Mouse (Mus musculus) adrenal gland, postnatal 4 days (tissue): ENCODE measurements around the gene Kif4. TPM values are rescaled to one million over a fixed set of nuclear protein-coding genes. Genes with fewer than 3 reads are reported as not detected.

Source experiments
- DNase-seq, 2 experiments: peaks; one replicate each; pipeline ENCODE4 v3.0.0; 2021 to 2022; ENCODE audit warnings: low spot score in 2 of 2, mixed read lengths in 2 of 2
- long read RNA-seq, 2 experiments: library from polyadenylated mRNA; stranded (forward); transcript quantifications; one replicate each; pipeline ENCODE4 v2.0.0; 2021
- total RNA-seq, 2 experiments: library from RNA; stranded (reverse); gene quantifications; 2 replicates each; pipeline ENCODE4 v1.2.3; 2021

The Kif4 gene
- 10 to 100 TPM; 13.2 to 16.4 TPM for total RNA-seq
- long read RNA-seq, experiment 1, partial matches to known transcripts, result 3 of 3 reads
- long read RNA-seq, experiment 1, other reads (novel, unspliced or antisense), result 0 of 3 reads
- long read RNA-seq, experiment 2, full-length matches to known transcripts, result 4 of 10 reads
- long read RNA-seq, experiment 2, partial matches to known transcripts, result 2 of 10 reads
- long read RNA-seq, experiment 2, other reads (novel, unspliced or antisense), result 4 of 10 reads

DNA sequence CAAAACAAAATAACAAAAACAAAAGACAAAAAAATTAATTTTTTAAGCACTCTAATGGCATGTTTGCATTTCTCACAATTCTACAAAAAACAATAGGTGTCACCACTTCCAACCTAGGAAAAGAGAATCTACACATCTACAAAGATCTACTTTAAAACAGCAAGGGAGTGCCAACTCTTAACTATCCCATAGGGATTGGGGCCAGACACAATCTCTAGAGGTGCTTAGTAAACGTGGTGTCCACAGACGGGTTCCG lies at the start of gene Kif4:
TSS of gene Kif4 (plus strand) at position 192 of the 256 bp plus-strand sequence.
- DNase-seq, result no peak

DNA sequence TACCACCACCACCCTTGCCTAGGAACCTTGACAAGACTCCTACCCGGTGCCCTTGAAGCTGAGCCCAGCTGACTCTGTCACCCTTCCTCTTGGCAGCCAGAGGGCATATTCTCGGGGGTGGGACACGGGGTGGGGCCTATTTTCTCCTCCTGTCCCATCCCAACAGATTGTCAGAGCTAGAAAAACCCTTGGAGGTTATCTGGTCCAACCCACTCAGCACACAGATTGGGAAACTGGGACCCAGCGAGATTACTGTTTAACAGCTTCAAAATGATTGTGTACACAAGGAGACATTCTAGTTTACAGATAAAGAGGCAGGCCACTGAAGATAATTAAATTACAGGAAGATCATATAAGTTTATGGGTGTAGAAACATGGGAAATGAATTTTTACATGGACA lies 30.7 kb upstream of the Kif4 start, which contains the start of gene P2ry4:
TSS of gene P2ry4 (minus strand) at position 79 of the 400 bp plus-strand sequence.
- no peak for DNase-seq

DNA sequence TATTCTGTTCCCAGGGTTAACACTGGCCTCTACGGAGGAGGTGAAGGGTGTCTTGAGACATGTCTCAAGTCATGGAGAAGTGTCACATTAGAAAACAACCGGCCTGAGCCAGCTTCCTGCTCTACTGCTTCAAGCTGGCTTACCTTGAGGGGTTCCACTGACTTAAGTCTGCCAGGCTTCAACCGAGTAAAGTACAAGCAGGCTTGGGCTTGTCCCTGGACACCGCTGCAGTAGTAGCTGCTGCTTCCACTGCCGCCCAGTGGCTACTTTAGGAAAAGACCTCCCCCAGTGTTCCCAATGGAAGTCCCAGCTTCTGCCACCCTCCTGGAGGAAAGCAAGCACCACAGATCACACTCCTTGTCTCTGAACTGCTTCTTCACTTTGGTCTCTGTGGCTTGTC lies 28.1 kb upstream of the Kif4 start:
- DNase-seq, result no peak

DNA sequence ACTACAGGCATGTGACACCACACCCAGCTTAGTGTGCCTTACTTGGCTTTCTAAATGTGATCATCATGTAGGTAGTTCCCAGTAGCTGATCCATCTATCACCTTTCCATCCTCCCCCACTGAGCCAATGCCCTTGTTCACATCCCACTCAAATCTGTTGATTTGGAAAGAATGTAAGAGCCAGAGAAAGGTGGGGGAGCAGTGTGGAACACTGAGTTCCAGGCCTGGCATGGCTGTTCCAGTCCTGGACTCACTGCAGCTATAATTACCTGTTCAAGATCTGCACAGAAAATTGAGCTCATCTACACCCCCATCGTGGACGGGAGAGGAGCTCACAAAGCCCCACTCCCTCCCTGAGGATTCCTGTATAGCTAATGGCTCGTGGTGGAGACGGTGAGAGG lies 25.8 kb upstream of the Kif4 start:
- DNase-seq, result no peak

DNA sequence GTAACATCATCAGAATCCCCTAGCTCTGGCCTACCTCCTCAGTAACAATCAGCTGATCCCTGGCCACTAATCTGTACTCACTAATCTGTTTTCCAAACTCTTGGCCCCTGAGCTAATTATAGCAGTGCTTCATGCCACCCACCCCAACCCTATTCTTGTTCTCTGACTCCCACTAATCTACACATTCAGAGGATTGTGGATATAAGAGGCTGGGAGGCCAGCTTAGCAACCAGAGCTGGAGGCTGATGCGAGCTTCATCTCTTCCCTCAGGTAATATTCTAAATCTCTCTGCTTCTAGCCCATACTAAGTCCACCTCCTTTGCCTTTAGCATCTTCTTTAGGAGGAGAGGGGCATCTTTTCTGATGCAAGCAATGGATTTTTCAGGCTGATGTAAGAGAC lies 20.2 kb upstream of the Kif4 start, which contains the start of gene Arr3:
TSS of gene Arr3 (plus strand) at position 184 of the 400 bp plus-strand sequence.
- DNase-seq, result no peak

DNA sequence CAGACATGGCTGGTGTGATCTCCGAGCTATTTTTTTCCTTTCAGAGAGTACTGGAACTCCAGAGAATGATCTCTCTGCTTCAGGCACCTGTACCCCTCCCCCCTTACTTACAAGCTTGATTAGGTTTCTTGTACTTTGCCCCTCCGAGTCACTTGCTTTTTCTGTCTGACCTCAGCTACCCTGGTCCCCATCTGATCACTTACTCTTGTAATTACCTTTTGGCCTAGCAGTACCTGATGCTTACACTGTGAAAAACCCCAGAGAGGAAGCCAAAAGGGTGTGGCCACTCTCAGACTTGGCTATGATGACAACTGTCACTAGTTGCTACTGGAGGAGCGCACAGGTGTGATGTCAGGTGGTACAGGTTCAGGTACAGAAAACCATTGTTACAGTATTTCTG lies 7.0 kb upstream of the Kif4 start:
- no peak for DNase-seq

DNA sequence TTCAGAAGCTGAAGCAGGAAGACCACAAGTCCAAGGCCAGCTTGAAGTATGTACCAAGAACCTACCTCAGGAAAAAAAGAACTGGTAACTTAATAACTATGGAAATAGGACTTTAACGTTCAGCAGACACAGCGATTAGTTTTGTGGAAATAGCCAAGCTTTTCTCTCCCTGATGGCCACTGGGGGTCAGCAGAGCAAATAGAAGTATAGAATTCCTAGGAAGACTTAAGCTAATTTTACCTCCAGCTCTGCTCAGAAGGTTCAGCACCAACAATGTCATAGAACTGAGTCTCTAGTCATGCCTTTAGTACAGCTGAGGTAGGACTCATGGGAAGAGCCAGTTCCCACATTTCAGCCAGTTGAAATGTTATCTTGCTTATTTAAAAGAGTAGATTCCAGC lies 4.2 kb upstream of the Kif4 start:
- no peak for DNase-seq

DNA sequence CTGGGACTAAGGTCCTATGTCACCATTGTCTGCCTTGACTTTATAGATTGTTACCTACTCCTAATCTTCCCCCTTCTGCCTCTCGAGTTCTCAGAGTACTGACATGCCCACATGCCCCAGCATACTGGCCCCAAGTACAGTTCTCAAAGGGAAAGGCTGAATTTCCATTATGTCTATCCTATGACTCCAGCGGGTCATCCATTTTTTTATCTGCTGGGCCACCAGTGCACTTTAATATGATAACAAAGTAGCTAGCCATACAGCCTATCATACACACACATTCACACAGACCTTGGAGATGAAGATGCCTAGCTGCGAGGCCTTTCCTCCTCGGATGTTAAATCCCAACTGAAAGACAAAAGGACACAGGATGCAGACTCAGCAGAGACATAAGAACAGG lies 1.3 kb upstream of the Kif4 start:
- DNase-seq, result no peak

DNA sequence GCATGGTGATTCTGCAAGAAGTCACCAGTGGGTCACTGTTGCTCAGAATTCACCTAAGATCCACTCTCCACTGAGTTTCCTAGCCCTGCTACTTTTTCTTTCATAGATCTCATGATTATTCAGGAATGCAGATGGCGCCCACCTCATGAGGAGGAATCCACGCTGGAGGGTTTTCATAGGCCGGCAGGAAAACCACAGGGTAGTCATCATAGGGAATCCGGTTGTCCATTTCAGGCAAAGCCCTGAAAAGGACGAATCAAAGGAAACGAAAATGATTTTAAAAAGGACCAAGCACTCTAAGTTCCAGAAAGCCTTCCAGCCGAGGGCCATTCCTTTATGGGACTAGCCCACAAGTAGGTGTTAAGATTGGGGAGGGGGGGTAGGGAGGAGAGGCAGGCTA lies 391 bp upstream of the Kif4 start:
- no peak for DNase-seq

DNA sequence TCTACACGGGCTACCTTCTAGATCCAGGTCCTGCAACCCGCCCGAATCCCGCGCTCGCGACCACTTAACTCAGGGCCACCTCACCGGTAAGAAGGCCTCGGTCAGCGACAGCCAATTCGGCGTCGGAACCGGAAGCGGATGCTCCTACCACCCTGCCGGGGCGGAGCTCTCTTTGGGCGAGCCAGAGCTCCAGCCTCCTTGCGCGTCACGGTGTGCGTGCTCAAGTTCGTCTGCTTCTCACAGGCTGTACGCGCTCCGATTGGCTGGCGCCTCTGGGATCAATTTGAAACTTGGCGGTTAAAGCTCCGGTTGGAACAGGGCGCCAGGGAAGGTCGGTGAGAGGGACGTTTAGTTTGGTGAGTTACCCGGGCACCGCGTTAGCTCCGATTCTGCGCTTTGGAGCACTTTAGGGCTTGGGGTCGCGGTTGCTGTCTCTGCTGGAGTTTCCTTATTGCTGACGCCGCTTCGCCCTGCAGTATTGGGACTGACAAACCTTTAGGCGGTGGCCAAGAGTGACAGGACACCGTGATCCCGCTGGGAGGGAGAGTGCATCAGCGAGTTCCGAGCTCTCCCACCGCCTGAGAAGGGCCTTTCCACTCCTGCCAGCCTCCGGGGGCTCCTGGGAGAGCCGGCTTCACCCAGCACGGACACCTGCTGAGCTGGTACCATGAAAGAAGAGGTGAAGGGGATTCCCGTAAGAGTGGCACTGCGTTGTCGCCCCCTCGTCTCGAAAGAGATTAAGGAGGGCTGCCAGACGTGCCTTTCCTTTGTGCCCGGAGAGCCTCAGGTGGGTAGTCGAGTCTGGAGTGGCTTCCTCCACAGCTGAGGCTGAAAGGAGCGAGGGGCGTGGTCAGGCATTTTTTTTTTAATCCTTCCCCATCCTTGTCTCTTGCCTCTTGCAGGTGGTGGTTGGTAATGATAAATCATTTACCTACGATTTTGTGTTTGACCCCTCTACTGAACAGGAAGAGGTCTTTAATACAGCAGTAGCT lies 561 bp downstream of the Kif4 start, which contains the start of gene Pdzd11:
TSS of gene Pdzd11 (minus strand) at position 767 of the 992 bp plus-strand sequence.
- peak; percentile 42 to 75 for DNase-seq

DNA sequence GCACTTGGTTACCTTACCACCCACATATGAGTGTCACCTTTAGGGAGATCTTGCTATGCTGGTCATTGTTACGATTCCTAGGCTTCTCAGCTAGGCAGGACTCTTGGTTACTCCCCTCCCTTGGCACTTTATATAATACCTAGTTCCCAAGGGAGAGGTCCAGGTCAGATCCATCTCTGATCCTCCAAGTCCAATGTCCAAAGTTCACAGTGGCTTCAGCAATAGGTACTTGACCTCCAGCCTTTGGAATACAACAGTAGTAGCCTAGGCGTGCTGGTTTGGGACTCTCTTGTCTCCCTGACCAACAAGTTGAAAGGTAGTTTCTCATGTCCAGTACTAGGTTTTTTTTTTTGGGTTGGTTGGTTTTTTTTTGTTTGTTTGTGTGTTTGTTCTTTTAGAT lies 3.5 kb downstream of the Kif4 start:
- DNase-seq, result no peak

DNA sequence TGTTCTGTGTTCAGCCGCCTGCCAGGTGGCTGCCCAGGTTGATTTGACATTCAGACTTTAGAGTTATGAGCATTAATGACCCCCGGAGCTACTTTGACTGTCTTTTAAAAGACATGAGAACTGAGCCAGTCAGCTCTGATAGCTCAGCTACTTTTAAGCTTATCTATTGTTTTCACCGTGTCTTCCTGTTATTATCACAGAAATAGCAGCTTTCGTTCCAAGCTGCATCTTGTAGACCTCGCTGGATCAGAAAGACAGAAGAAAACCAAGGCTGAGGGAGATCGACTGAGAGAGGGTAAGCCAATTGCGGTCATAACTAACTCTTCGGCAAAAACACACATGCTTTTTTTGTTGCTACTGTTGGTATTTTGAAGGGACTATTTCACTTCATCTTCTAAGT lies 12.9 kb downstream of the Kif4 start:
- DNase-seq, result no peak

DNA sequence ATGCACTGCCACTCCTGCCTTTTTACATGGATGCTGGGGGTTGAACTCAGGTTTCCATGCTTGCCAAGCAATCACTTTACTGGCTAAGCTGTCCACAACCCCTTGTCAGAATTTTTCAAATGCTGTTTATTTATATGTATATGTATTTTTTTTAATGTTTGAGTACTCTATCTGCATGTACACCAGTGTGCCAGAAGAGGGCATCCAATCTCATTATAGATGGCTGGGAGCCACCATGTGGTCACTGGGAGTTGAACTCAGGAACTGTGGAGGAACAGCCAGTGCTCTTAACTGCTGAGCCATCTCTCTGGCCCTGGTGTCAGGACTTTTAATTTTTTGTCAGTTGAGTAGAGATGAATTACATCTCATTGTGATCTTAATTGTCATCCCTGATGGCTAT lies 27.3 kb downstream of the Kif4 start:
- no peak for DNase-seq

DNA sequence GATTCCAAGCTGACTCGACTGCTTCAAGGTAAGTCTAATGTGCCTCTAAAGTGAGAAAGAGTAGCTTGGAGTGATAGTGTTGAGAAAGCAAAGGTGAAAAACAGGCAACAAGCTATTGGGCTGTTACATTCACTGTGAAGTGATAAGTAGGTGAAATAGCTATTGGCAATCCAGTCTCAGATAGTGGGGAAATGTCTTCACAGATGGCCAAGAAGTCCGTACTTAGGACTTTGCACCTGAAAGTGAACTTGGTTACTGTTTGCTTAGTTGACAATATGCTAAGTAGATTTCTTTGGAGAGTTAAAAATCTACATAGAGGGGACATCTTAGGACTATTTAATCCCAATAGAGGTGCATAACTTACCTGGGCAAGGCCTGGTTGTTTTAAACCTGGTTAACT lies 39.3 kb downstream of the Kif4 start:
- DNase-seq, result no peak

DNA sequence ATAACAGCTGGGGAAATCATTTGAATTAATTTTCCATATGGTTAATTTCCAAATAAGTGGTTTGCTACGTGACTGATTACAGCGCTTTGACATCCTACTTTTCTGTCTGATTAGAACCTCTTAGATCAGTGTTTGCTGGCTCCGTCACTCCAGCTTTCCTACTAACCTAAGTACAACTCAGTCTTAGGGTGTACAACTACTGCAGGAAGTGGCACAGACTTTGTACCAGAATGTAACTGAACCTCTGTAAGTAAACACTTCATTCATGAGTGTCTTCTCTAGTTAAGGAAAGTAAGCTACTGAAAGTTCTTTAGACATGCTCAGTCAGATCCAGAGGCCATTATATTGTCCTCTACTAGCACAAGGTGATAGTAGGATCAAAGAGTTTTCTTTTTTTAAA lies 52.7 kb downstream of the Kif4 start:
- DNase-seq, result no peak

DNA sequence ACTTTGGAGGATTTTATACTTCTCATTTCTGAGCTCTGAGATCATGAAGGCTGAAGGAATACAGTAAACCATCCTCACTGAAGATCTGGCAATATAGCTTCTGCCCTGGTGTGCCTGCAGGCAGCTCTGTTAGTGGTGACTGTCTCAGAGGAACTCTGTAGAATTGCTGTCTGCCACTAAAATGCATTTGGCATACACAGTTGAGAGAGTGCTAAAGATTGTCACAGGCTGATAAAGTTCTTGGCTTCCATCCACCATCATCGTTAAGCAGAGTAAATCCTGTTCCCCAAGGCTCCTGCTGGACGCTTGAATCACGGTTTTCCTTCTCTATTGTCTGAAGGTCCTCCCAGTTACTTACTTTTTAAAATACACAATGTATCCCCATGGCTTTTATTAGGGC lies 61.0 kb downstream of the Kif4 start:
- no peak for DNase-seq

DNA sequence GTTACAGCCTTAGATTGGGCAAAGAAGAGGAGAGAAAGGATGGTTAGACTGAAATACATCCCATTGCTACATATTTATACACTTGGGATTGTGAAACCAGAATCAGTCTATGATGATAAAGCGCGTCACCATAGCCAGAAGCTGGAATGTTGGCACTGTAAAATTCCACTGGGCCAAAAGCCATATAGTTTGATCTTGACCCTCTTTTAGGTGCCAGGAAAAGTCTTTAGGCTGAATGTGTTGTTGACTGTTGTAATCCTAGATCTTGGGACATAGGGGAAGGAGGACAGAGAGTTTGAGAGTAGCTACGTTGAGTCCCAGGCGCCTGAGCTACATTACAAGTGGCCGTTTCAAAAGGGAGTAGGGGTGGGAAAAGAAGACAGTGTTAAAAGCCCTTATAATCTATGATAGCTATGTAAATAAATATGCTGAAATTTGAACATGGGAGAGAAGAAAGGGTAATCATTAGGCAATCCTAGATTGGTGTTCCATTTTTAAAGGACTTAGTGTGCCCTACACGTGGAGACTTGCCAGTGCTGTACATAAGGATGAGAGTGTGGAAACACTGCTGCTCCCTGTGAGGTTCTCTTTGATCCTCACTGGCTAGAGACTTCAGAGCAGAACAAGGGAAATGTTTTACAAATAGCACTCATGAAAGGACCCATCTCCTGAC lies 62.0 kb downstream of the Kif4 start:
- no peak for DNase-seq

DNA sequence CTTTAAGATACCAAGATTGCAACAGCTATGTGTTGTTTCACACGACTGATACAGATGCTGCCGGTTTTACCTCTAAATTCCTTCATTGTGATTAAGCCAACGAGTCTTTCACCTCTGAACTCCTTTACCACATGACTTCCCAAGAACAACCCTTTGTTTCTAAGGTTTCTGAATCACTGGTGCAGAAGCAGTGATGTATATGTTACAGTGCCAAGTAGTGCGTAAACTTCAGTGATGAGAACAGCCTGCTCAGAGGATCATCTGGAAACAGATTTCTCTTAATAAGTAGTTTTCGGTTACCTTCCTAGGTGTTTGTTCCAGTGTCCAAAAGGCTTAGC lies 62.5 kb downstream of the Kif4 start:
- DNase-seq, result no peak

DNA sequence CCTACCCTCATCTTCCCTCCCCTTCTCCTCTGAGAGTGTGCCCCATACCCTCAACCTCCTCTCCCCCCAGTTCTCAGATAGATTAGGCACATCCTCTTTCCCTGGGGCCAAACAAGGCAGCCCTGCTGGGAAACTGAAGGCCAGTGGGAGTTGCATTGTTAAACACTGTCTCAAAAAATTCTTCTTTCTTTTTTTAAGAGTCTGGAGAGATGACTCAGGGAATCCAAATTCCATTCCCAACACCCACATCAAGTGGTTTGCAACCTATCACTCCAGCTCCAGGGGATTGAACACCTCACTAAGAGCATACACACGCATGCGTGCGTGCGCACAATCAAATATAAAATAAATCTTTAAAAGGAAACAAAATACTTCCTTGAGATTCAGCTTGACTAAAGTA lies 71.2 kb downstream of the Kif4 start:
- no peak for DNase-seq

DNA sequence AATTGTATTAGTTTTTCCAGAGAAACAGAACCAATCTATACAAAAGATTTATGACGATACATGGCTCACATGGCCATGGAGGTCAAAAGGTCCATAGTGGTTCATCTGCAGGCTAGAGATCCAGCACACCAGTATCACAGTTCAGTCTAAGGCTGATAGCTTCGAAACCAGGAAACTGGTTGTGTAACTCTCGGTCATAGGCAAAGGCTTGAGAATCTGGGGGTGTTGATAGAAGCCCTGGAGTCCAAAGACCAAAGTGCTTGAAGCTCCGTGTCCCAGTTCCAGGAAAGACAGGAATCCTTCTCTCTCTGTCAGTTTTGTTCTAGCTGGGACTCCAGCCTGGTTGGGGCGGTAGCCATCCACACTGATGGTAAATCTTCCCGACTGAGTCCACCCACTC lies 82.5 kb downstream of the Kif4 start:
- no peak for DNase-seq

DNA sequence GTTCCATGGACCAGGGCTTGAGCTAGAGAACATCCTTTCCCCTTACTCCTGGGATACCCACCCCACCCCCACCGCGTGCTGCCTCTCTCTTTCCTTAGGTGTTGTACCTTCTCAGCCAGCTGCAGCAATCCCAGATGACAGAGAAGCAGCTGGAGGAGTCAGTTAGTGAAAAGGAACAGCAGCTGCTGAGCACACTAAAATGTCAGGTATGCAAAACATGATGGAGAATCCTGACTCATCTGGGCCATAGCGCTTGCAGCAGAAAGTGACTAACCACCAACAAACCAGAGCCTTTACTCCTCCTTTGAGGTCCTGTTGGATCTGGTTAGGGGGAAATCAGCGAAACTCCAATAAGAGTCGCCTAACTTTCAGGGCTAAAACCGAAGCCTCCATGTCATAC lies 90.6 kb downstream of the Kif4 start:
- no peak for DNase-seq

DNA sequence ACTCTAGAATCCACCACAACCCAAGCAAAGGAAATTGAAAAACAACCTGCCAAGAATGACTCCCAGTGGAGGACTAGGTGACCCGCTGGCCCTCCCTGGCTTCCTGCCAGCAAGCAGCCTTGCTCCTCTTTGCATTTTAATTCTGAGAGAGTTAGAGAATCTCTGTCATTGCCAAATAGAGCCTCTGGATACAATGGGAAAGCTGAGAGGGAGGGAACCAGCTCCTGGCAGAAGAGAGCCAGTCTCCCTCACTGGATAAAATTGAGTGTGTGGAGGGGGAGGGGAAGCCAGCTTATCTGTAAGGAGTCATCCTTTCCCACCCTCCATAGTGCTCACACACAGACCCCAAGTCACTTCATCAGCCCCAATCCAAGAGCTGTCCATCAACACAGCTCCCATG lies 103.4 kb downstream of the Kif4 start:
- no peak for DNase-seq
